Mouse (Mus musculus): ENCODE data around the gene Cdh23.
A peak's percentile ranks its signal among the peaks of the same experiment; 100 is the strongest.

DNA sequence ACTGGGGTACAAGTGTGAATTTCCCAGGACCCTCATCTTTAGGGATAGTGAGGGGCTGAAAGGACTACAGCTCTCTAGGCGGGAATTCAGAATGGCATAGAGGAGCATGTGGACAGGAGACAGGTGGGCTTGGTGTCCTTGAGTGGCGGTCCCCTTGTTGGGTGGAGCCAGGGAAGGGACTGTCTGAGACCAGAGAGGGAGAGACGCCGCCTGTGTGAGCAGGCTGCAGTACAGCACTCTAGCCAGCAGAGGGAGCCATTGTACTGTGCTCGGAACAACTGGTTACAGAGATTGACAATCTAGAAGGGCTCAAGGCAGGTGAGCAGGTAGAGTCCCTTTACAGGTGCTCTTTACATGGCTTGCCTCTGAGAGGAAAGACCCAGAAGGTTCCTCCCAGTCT, 288.5 kb downstream of the Cdh23 start:
- TF ChIP-seq CTCF (IDR thresholded peaks at IDR 0.05; ENCODE audit: low read depth, low read length) (peak; percentile 91), POLR2A (IDR thresholded peaks at IDR 0.05; ENCODE audit: borderline replicate concordance, low read depth, low read length) (no peak)

All from bone marrow macrophage, adult 2 months (primary cell).